Mouse (Mus musculus): ENCODE results near the gene AC124108.1. TPM values are rescaled to one million over a fixed set of nuclear protein-coding genes. Genes with fewer than 3 reads are reported as not detected.

AC124108.1 gene
- total RNA-seq, 4 experiments from 2014 or later: 0.69 to 0.92 (median 0.77) TPM

- no peak for DNase-seq (ENCODE audit: low spot score in 2 of 2)
Observed at GRCm38 (mm10) chr1:132164780-132165518, 26.3 kb upstream of the AC124108.1 start.

DNA sequence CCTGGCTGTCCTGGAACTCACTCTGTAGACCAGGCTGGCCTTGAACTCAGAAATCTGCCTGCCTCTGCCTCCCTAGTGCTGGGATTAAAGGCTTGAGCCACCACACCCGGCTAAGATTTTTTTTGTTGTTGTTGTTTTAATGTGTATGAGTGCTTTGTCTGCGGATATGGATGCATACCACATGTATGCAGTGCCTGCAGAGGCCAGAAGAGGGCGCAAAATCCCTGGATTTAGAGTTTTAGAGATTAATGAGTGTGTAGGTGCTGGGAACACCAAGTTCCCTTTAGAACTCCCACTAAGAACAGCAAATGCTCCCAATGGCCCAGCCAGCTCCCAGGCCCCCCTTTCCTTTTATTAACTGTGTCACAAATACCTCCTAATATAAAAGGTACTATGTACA lies 25.4 kb upstream of the AC124108.1 start:
- DNase-seq (ENCODE audit: low spot score in 2 of 2): no peak

DNA sequence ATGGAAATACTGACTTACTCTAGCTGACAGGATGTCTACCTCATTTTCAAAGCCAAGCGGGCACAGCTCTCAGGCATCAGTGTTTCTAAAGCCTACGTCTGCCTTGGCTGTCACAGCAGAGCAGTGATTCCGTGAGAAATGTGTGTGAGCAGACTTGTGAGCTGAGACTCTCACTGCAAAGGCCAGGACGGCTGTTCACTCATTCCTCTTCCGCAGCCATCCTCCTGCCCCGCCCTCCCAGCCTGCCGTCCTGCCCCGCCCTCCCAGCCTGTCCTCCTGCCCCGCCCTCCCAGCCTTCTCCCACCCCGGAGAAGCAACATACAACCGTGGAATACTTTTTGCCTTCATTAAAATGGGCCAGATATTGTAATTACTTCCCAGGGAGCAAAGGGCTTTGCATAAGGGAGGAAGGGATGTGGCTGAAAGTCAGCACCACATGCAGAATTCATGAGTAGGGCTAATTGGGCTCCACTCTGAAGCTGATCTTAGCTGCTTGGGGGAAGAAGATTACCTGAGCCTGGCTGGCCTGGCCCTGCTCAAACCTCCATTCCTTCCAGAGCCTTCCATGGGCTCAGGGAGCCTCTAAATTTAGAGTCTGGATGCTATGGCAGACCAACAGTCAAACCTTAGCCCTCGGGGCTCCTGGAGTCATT lies 23.0 kb upstream of the AC124108.1 start:
- DNase-seq (ENCODE audit: low spot score in 2 of 2): no peak

- no peak for DNase-seq (ENCODE audit: low spot score in 2 of 2)
Observed at GRCm38 (mm10) chr1:132170698-132171097, 20.6 kb upstream of the AC124108.1 start.

GRCm38 (mm10) chr1:132171619-132172018 lies 19.6 kb upstream of the AC124108.1 start:
- no peak for DNase-seq (ENCODE audit: low spot score in 2 of 2)

- peak; percentile 38 to 59 for DNase-seq (ENCODE audit: low spot score in 2 of 2)
Observed at GRCm38 (mm10) chr1:132186303-132186702, 5.0 kb upstream of the AC124108.1 start.

DNA sequence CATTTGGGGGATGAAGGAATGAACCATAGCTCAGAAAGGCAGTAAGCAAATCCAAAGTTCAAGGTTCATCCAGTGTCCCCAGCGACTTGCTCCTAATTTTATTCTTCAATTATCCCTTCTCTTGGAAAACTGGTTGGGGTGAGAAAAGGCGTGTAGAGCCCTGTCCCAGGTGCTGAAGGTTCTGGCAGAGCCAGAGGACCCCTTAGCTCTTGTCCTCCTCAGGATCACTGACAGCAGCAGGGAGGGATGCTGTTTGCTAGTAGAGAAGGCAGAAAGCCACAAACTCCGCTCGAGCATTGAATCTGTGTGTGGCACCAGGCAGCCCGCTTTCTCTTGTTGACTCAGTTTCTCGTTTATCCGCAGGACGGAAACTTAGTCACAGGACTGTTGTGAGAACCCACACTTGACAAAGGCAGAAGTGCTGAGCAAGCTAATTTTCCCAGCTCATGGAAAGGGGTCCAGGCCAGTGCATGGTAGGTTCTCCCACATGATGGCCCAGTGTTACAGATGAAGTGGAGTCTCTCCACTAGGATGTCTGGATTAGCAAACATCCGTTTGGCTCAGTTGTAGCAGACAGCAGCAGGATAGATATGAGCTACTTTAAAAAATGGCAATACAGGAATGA lies 2.7 kb upstream of the AC124108.1 start:
- DNase-seq (ENCODE audit: low spot score in 2 of 2): no peak

DNA sequence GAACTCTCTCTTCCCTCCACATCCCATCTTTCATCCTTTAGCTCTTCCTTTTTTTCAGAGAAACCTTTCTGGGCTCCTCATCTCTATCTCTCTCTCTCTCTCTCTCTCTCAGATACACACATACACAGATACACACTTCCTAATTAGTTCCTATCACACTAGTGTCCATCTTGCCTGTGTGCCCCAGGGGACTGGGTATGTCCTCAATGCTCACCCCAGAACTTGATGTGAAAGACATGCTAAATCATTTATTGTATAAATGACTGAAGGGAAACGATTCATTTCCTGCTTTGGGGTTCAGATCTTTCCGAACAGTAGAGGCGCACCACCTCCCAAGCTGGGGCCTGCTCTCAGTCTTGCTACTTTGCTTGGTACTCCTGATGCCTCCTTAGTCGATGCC lies 2.0 kb upstream of the AC124108.1 start:
- no peak for DNase-seq (ENCODE audit: low spot score in 2 of 2)

DNA sequence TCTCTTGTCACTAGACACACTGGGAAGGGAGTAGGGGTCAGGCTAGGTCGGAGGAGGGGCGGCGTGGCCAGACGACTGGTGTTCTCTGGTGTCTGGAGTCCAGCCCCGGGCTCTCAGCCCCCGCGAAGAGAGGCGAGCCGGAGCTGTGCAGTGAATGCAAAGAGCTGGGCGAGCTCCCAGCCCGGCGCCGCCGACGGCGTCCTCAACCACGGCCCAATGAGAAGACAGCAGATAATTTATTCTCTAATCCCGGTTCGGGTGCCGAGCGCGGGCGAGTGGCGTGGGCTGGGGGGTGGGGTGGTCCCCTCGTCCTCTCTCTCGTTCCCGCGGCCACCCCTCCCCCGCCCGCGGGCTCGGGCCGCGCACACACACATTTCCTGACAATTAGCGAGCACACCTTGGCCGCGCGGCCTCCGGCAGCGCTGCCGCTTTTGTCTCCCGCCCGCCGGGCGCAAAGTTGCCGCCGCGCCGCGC lies 1.2 kb upstream of the AC124108.1 start:
- peak in 1 of 2 experiments; percentile 26 for DNase-seq (ENCODE audit: low spot score in 2 of 2)

DNA sequence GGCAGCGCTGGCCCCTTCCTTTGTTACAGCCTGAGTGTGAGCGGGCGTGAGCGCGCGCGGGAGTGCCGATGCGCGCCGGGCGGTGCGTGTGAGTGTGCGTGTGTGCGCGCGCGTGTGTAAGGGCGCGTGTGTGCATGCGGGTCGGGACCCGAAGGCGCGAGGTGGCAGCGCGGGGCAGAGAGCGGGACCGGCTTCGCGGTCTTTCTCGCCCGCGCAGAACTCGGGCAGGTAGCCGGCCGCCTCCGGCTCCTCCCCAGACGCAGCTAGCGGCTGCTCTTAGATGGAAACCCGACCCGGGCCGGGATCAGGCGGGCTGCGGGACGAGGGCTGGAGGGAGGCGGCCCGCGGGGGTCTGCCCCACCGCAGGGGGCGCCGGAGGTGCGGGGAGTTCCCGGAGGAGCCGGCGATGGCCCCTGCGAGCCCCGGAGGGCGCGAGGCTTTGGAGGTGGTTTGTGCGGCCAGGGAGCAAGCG lies 600 bp upstream of the AC124108.1 start:
- DNase-seq (ENCODE audit: low spot score in 2 of 2): no peak

DNA sequence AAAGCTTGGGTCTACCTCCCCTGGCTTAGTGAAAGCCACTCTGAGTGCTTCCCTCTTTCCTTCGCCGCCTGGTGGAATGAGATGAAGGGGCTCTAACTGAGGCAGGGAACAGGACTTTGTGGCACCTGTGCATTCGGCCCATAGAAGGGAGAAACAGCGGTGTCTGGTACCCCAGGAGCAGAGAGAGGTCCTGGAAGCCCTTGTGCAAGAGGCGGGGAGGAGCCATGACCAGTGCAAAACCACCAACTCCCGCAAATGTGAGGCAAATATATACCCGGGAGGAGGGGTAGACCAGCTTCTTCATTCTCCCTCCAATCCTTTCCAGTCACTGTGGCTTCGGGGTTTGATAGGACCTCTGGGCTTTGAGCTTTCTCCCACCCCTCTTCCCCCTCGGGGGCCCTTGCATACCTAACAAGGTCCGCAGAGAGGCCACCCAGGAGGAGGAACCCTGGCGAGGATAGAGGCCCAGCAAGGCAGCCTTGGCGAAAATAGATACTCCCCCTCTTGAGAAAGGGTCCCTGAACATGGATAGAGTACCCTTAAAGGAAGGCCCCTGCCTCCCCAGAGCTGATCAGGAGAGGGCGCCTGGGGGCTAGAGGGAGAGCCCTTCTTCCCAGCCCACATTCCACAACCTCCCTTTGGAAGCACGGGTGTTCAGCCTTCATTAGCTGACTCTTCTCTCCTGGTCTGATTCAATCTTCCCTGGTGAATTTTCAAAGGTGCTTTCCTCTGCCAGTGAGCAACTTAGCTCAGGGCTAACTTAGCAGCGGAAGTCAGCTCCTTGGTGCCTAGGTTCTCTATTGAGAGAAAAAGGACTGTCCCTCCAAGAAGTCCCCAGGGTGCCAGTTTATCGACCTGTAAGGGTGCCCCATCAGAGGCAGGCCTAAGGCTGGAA lies 776 bp downstream of the AC124108.1 start:
- DNase-seq (ENCODE audit: low spot score in 2 of 2): no peak

- no peak for DNase-seq (ENCODE audit: low spot score in 2 of 2)
Observed at GRCm38 (mm10) chr1:132193806-132194205, 2.5 kb downstream of the AC124108.1 start.

- DNase-seq (ENCODE audit: low spot score in 2 of 2): no peak
Observed at GRCm38 (mm10) chr1:132194624-132195023, 3.4 kb downstream of the AC124108.1 start.

GRCm38 (mm10) chr1:132195100-132195499 lies 3.8 kb downstream of the AC124108.1 start:
- DNase-seq (ENCODE audit: low spot score in 2 of 2): no peak

DNA sequence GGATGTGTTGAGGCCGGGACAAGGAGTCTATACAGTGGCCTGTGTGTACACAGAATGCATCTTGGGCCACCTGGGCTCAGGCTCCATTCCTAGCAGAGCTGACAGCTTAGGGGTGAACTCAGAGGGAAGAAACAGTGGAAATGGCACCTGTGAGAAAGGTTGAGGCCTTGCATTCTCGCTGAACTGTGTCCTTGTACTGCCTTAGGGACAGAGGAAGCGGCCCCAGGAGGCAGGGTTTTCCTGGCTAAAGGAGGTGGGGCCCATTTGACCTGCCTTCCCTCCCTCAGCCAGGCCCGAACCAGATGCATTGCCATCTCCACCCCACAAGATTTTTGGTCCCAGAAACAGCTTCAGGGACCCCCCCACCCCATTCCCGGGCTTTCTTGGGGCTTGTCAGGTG lies 4.4 kb downstream of the AC124108.1 start:
- no peak for DNase-seq (ENCODE audit: low spot score in 2 of 2)

GRCm38 (mm10) chr1:132196337-132196736 lies 5.1 kb downstream of the AC124108.1 start:
- DNase-seq (ENCODE audit: low spot score in 2 of 2): no peak

DNA sequence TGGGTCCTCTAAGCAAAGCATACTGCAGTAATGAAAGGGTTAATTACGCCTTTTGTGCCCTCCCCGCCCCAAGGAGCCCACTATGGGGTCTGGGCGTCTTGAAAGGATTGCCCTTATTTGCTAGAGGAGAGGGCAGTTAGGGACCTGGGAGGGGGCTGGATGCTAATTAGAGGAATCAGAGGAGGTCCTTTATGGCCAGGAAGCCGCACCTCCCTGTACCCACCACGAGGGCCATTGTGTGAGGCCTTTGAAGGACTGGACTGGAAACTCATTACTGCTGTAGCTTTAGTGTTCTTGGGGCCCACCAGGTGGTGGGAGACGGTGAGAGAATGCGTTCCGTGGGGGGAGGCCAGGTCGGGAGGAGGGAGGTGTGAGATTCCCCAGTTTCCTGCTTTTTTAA lies 6.4 kb downstream of the AC124108.1 start:
- DNase-seq (ENCODE audit: low spot score in 2 of 2): no peak

DNA sequence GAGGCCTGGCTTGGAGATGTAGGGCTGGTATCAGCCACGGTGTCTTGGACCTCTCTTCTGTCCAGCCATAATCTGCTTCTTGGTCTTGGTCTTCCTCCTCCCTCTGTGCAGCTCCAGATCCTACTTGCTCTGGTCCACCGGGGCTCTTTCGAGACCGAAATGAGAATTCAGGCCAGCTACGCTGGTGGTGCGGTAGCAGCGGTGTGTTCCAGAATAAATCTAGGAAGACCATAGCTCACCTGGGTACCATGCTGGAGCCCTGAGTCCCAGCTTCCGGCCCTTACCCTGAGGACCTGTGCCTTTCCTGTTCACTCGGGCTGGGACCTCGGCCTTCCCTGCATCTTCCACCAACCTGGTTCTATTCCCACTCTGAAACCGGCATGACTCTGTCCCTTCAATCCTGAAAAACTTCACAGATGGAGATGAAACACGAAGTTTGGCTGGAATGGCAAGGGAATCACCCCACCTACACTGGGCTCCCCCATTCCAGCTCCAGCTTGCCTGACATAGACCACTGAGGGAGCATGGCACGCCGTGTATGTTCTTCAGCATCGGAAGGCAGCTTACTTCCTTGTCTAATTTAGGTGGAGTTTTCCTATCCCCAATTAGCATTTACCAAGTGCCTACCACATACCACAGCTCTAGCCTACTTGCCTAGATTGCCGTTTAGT lies 7.3 kb downstream of the AC124108.1 start:
- peak in 1 of 2 experiments; percentile 2 for DNase-seq (ENCODE audit: low spot score in 2 of 2)

GRCm38 (mm10) chr1:132199244-132199643 lies 8.0 kb downstream of the AC124108.1 start:
- no peak for DNase-seq (ENCODE audit: low spot score in 2 of 2)

- no peak for DNase-seq (ENCODE audit: low spot score in 2 of 2)
Observed at GRCm38 (mm10) chr1:132199934-132200333, 8.7 kb downstream of the AC124108.1 start.

Data from layer of hippocampus, adult 8-10 months (tissue).